Mouse (Mus musculus) heart, embryonic 14.5 days (tissue): ENCODE results near the gene Thsd7a. TPM values are rescaled to one million over a fixed set of nuclear protein-coding genes. Genes with fewer than 3 reads are reported as not detected.

Experiments
- ATAC-seq: fragments of 200-750 bp; cut with Nextera tagmentation; 2 replicates; pipeline ENCODE4 v1.8.0; 2017; ENCODE audit warnings: low read depth, moderate TSS enrichment; ENCODE audit not compliant: insufficient number of reproducible peaks, insufficient read depth, low FRiP score
- H3K27ac ChIP-seq, 2 experiments: fragments of 200-500 bp in 1 of 2; fragments of 300-500 bp in 1 of 2; sonication (generic) in 1 of 2; replicated peaks in 1 of 2; 2 replicates each; pipeline ENCODE4 v1.5.1; 2012 to 2014; ENCODE audit warnings: low read depth in 2 of 2, low read length in 2 of 2, control low read depth in 1 of 2, mild to moderate bottlenecking in 1 of 2, mixed read lengths in 1 of 2; ENCODE audit not compliant: control insufficient read depth in 1 of 2, insufficient read depth in 1 of 2
- H3K27me3 ChIP-seq: fragments of 300-500 bp; sonication (generic); 2 replicates; pipeline ENCODE4 v1.6.1; 2014; ENCODE audit warnings: mild to moderate bottlenecking, low read length, control low read depth; ENCODE audit not compliant: control insufficient read depth, insufficient read depth
- H3K36me3 ChIP-seq: fragments of 300-500 bp; sonication (generic); 2 replicates; pipeline ENCODE4 v1.6.1; 2014; ENCODE audit warnings: mild to moderate bottlenecking, control low read depth, low read length, mixed read lengths; ENCODE audit not compliant: control insufficient read depth, insufficient read depth
- H3K4me1 ChIP-seq, 2 experiments: fragments of 200-500 bp in 1 of 2; fragments of 300-500 bp in 1 of 2; sonication (generic) in 1 of 2; 2 replicates each; pipeline ENCODE4 v1.6.1; 2012 to 2014; ENCODE audit warnings: low read length in 2 of 2, control low read depth in 1 of 2, mixed read lengths in 1 of 2; ENCODE audit not compliant: control insufficient read depth in 2 of 2, insufficient read depth in 2 of 2
- H3K4me2 ChIP-seq: fragments of 300-500 bp; sonication (generic); 2 replicates; pipeline ENCODE4 v1.6.1; 2014; ENCODE audit warnings: mild to moderate bottlenecking, low read length
- H3K4me3 ChIP-seq, 2 experiments: fragments of 200-500 bp in 1 of 2; fragments of 300-500 bp in 1 of 2; sonication (generic) in 1 of 2; 2 replicates each; pipeline ENCODE4 v1.5.1; 2012 to 2014; ENCODE audit warnings: low read length in 2 of 2, mild to moderate bottlenecking in 2 of 2, control low read depth in 1 of 2, low read depth in 1 of 2, moderate library complexity in 1 of 2; ENCODE audit not compliant: control insufficient read depth in 1 of 2, insufficient read depth in 1 of 2
- H3K9ac ChIP-seq: fragments of 300-500 bp; sonication (generic); 2 replicates; pipeline ENCODE4 v1.6.1; 2014; ENCODE audit warnings: mild to moderate bottlenecking, low read length
- H3K9me3 ChIP-seq: fragments of 300-500 bp; sonication (generic); 2 replicates; pipeline ENCODE4 v1.6.1; 2016; ENCODE audit warnings: low read length, control low read depth; ENCODE audit not compliant: control insufficient read depth
- WGBS: fragments of 180-500 bp; shearing (Covaris S2); extraction: QIAGEN DNeasy Blood & Tissue Kit; methylation state at CpG from one replicate; pipeline ENCODE4 v1.1.7; 2014; 5-methylcytosine and 5-hydroxymethylcytosine counted together
- polyA plus RNA-seq: library from polyadenylated mRNA; unstranded; fragments of >200 nt; fragmentation: Nextera tagmentation; extraction: Ambion mirVana; gene quantifications from 2 replicates; pipeline ENCODE4 v1.2.1, GENCODE M21; 2014

The Thsd7a gene
- polyA plus RNA-seq, 1 experiment from 2014 or later, result 3.8 TPM

DNA sequence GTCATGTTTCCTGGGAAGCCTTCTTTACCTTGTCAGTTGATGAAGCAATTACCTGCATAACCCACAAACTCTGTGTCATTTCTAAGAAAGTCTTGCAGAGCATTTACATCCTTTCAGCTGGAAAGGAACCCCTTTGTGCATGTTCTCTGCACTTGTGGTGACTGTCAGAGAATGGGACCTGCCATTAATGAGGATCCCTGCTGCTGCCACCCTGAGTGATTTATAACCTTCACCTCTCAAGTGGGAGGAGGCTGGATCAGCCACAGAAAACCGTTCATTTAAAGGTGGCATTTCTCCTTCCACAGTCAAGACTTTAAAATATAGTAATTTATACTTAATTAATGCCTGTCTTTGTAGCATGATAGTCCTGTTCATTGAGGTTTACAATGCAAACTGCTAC, 99.6 kb downstream of the Thsd7a start:
- H3K27me3 ChIP-seq, result no peaks in the 10 kb centered on the region
- no peak overlapping the region for H3K4me3 ChIP-seq
- H3K9me3 ChIP-seq, result no peaks in the 10 kb centered on the region
- H3K4me1 ChIP-seq, result no peaks in the 10 kb centered on the region
- no peak overlapping the region for H3K4me2 ChIP-seq
- no peak overlapping the region for H3K27ac ChIP-seq
- no peak overlapping the region for H3K9ac ChIP-seq
- ATAC-seq, result no peak
- H3K36me3 ChIP-seq, result no peaks in the 10 kb centered on the region
- 54% methylated on average over 1 of the region's 1 CpGs for WGBS

DNA sequence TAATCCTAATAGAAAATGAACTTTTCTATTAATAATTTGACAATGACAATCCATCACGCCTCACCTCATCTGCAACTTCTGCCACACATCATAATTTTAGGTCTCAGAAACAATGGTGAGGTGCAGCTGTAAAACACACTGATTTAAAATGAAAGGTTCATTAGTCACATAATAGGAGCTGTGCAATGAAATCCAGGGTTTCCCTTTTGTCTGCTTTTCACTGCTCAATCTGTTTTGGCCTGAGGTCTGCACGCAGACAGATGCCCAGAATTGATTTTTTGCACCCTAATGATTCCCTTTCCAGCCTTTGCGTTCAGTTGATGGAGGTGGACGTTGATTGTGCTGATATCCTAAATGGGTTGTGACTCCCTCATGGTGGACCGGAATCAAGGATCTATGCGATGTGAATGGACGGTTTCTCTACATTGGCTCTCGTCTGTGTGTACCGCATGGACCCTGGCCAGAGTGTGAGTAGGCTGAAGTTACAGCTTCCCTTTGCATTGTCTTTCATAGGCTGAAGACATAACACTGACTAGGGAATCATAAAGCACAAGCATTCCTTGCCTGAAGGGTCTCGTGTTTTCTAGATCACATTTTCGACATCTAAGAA, 120.5 kb downstream of the Thsd7a start:
- Histone ChIP-seq H3K9ac (no peak overlapping the region), H3K4me2 (no peak overlapping the region), H3K27ac (no peak overlapping the region), H3K9me3 (no peaks in the 10 kb centered on the region), H3K36me3 (no peaks in the 10 kb centered on the region), H3K4me3 (no peak overlapping the region), H3K4me1 (no peaks in the 10 kb centered on the region), H3K27me3 (no peaks in the 10 kb centered on the region)
- ATAC-seq, result no peak
- 79% methylated on average over 11 of the region's 11 CpGs for WGBS

DNA sequence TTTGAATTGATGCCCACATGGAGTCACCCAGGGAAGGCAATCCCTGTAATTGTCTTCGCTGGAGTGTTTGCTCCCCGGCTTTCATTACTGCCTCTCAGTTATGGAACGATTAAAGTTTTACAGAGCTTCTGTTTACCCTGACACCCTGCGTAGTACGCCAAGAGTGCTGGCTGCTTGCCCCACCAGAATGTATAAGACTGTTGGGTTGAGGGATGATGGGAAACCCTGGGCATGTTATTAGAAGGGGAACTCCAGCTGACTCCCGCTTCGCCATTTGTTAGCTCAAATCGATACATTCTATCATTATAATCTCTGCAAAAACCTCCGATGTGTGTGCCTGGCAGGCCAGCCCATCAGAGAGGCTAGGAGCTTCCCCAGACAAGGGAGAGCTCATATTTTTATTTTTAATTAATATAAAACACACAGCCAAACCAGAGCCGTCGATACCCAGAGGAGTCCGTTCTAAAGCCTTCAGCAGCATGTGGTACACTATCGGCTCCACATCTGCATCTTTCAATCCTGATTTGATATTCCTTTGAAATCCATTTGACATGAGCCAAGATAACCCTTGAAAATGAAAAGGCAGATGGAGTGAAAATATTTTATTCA, 142.5 kb downstream of the Thsd7a start:
- Histone ChIP-seq H3K9me3 (no peaks in the 10 kb centered on the region), H3K4me1 (no peaks in the 10 kb centered on the region), H3K9ac (no peak overlapping the region), H3K27me3 (no peaks in the 10 kb centered on the region), H3K36me3 (no peaks in the 10 kb centered on the region), H3K4me3 (no peak overlapping the region), H3K27ac (no peak overlapping the region), H3K4me2 (no peak overlapping the region)
- WGBS, result 92% methylated on average over 13 of the region's 13 CpGs
- ATAC-seq, result no peak

DNA sequence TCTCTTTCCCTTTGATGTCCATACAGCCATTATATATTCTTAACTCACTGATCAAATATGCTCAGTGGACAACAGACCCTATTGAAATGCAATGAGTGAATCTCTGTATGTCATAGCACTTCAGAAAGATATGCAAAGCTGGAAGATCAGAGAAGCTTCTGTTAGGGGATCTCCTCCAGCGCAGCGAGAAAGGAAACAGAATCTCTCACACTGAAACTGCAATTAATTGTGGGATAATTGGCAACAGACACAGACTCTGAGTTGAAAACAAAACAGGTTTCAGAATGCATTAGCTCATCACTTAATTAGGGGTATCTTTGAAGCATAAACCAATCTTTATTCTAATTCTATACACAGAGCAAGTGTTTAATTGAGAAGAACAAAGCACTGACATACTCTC, 146.3 kb downstream of the Thsd7a start:
- H3K36me3 ChIP-seq, result no peaks in the 10 kb centered on the region
- ATAC-seq, result no peak
- H3K9ac ChIP-seq, result no peak overlapping the region
- H3K27ac ChIP-seq, result no peak overlapping the region
- H3K4me3 ChIP-seq, result no peak overlapping the region
- H3K9me3 ChIP-seq, result no peaks in the 10 kb centered on the region
- H3K27me3 ChIP-seq, result no peaks in the 10 kb centered on the region
- no peak overlapping the region for H3K4me2 ChIP-seq
- no peaks in the 10 kb centered on the region for H3K4me1 ChIP-seq
- WGBS, result 88% methylated on average over 2 of the region's 2 CpGs

GRCm38 (mm10) chr6:12602161-12602560, 147.0 kb downstream of the Thsd7a start:
- 77% methylated on average over 4 of the region's 4 CpGs for WGBS
- no peak for ATAC-seq

GRCm38 (mm10) chr6:12584456-12584855, 164.8 kb downstream of the Thsd7a start:
- H3K4me1 ChIP-seq, result no peaks in the 10 kb centered on the region
- WGBS, result 80% methylated on average over 4 of the region's 4 CpGs
- no peaks in the 10 kb centered on the region for H3K27me3 ChIP-seq
- no peak overlapping the region for H3K27ac ChIP-seq
- H3K36me3 ChIP-seq, result no peaks in the 10 kb centered on the region
- H3K9ac ChIP-seq, result no peak overlapping the region
- no peak overlapping the region for H3K4me2 ChIP-seq
- H3K9me3 ChIP-seq, result no peaks in the 10 kb centered on the region
- no peak overlapping the region for H3K4me3 ChIP-seq
- ATAC-seq, result no peak

More at GRCm38 (mm10) chr6:12602161-12602560, 147.0 kb downstream of the Thsd7a start:
- no peak overlapping the region for H3K4me2 ChIP-seq
- no peak overlapping the region for H3K9ac ChIP-seq
- H3K4me1 ChIP-seq, result no peaks in the 10 kb centered on the region
- H3K27me3 ChIP-seq, result no peaks in the 10 kb centered on the region
- H3K27ac ChIP-seq, result no peak overlapping the region
- H3K36me3 ChIP-seq, result no peaks in the 10 kb centered on the region
- H3K9me3 ChIP-seq, result no peaks in the 10 kb centered on the region
- H3K4me3 ChIP-seq, result no peak overlapping the region

GRCm38 (mm10) chr6:12581143-12581542, 168.1 kb downstream of the Thsd7a start:
- Histone ChIP-seq H3K27ac (no peak overlapping the region), H3K4me1 (no peaks in the 10 kb centered on the region), H3K4me2 (no peak overlapping the region), H3K9me3 (no peaks in the 10 kb centered on the region), H3K36me3 (no peaks in the 10 kb centered on the region), H3K27me3 (no peaks in the 10 kb centered on the region), H3K9ac (no peak overlapping the region), H3K4me3 (no peak overlapping the region)
- 23% methylated on average over 3 of the region's 3 CpGs for whole genome bisulfite sequencing
- ATAC-seq, result no peak
